8 mouse cellular contexts compared by ENCODE assay signal in the genomic region with DNA sequence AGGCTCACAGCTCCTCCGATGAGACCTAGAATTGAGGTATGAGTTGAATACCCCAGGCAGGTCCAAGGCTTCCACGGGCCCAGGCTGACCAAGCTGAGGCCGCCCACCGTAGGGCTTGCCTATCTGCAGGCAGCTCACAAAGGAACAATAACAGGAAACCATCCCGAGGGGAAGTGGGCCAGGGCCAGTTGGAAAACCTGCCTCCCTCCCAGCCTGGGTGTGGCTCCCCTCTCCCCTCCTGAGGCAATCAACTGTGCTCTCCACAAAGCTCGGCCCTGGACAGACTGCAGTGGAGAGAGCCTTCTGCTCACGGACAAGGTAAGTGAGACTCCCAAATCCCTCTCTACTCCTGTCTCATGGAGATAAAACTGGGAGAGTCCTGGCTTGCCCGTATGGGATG. TPM values are rescaled to one million over a fixed set of nuclear protein-coding genes. Genes with fewer than 3 reads are reported as not detected.
DNase-seq lines count a peak whose midpoint lies in the region; ATAC-seq and TF ChIP-seq lines count a peak whose summit lies in the region.

A gene (plus strand): TSS at position 211 of the 400 bp plus-strand sequence.

- no peaks in the 10 kb centered on the region for H3K27me3 ChIP-seq in spleen, adult 2 months (ENCODE audit: control insufficient read depth, insufficient read depth, low read length)
- no peaks in the 10 kb centered on the region for H3K27me3 ChIP-seq in kidney, adult 2 months (replicated peaks; ENCODE audit: control insufficient read depth, insufficient read depth, low read length)
- H3K27me3 ChIP-seq in liver, embryonic 13.5 days = no peaks in the 10 kb centered on the region

- 75% methylated on average over 8 of the region's 8 CpGs for WGBS in spleen, adult 2 months
- WGBS in kidney, adult 2 months = 47% methylated on average over 8 of the region's 8 CpGs
- WGBS in liver, embryonic 13.5 days (ENCODE audit: insufficient replicate concordance) = 24% methylated on average over 8 of the region's 8 CpGs
- 75% methylated on average over 8 of the region's 8 CpGs for WGBS in olfactory bulb, adult 2 months

- H3K4me3 ChIP-seq in spleen, adult 2 months (ENCODE audit: extremely low read depth, insufficient read depth, insufficient read length) = peak within 1 kb of the TSS; percentile 2; the same call in 1 of the 2 replicates
- H3K4me3 ChIP-seq in kidney, adult 2 months (ENCODE audit: insufficient read depth, low read depth, low read length) = peak within 1 kb of the TSS; percentile 49
- peak within 1 kb of the TSS; percentile 21 for H3K4me3 ChIP-seq in liver, embryonic 13.5 days (replicated peaks)
- H3K4me3 ChIP-seq in olfactory bulb, adult 2 months (ENCODE audit: insufficient read depth, low read depth, low read length) = peak within 1 kb of the TSS; percentile 21

- TF ChIP-seq CTCF in spleen, adult 2 months (IDR thresholded peaks at IDR 0.05; ENCODE audit: extremely low read depth, insufficient read depth, insufficient read length, insufficient replicate concordance) = no peak
- no peak for TF ChIP-seq CTCF in kidney, adult 2 months (conservative IDR thresholded peaks at IDR 0.05; ENCODE audit: insufficient read depth, insufficient read length, low read depth, low read length)
- TF ChIP-seq CTCF in olfactory bulb, adult 2 months (IDR thresholded peaks at IDR 0.05; ENCODE audit: insufficient read depth, low read depth, low read length) = no peak

- peak within 1 kb of the TSS; percentile 54 for H3K27ac ChIP-seq in spleen, adult 2 months (ENCODE audit: insufficient read depth, low read length)
- peak within 1 kb of the TSS; percentile 73 for H3K27ac ChIP-seq in kidney, adult 2 months (ENCODE audit: insufficient read depth, low read depth, low read length)
- no peak within 1 kb of the TSS for H3K27ac ChIP-seq in liver, embryonic 13.5 days
- H3K27ac ChIP-seq in olfactory bulb, adult 2 months (ENCODE audit: insufficient read depth, low read depth, low read length) = no peak within 1 kb of the TSS

- no peak within 1 kb of the TSS for H3K4me2 ChIP-seq in liver, embryonic 13.5 days

- no peaks in the 10 kb centered on the region for H3K9me3 ChIP-seq in liver, embryonic 13.5 days (replicated peaks)

- TF ChIP-seq POLR2A in spleen, adult 2 months (IDR thresholded peaks at IDR 0.05; ENCODE audit: low read depth, low read length) = no peak
- peak; percentile 33 for TF ChIP-seq POLR2A in kidney, adult 2 months (IDR thresholded peaks at IDR 0.05; ENCODE audit: low read depth, low read length)
- TF ChIP-seq POLR2A in olfactory bulb, adult 2 months (IDR thresholded peaks at IDR 0.05; ENCODE audit: insufficient read depth, low read depth, low read length) = no peak

- no peaks in the 10 kb centered on the region for H3K36me3 ChIP-seq in spleen, adult 2 months (ENCODE audit: control insufficient read depth, insufficient read depth, low read length)
- H3K36me3 ChIP-seq in kidney, adult 2 months (ENCODE audit: control insufficient read depth, insufficient read depth, low read length) = no peaks in the 10 kb centered on the region
- no peaks in the 10 kb centered on the region for H3K36me3 ChIP-seq in liver, embryonic 13.5 days

- H3K9ac ChIP-seq in liver, embryonic 13.5 days = peak within 1 kb of the TSS; percentile 33; the same call in 1 of the 2 replicates

- peak; percentile 27; the same call in 1 of the 2 replicates for ATAC-seq in liver, embryonic 13.5 days (ENCODE audit: low read depth)

- no peak for DNase-seq in spleen, adult 2 months (ENCODE audit: low read depth in 1 of 2, low spot score in 2 of 2)
- DNase-seq in spleen, adult 12 weeks (ENCODE audit: low spot score) = no peak
- peak; percentile 82 to 91 for DNase-seq in heart, adult 9 months (ENCODE audit: low spot score in 2 of 2)
- DNase-seq in kidney, adult 2 months = peak; percentile 86
- DNase-seq in liver, embryonic 13.5 days = no peak
- DNase-seq in adipocyte (ENCODE audit: low spot score) = no peak
- no peak for DNase-seq in cerebellum, postnatal 10 days

- H3K4me1 ChIP-seq in spleen, adult 2 months (ENCODE audit: control insufficient read depth, insufficient read depth, insufficient read length) = no peaks in the 10 kb centered on the region
- no peaks in the 10 kb centered on the region for H3K4me1 ChIP-seq in kidney, adult 2 months (ENCODE audit: control insufficient read depth, insufficient read depth, low read length)
- H3K4me1 ChIP-seq in liver, embryonic 13.5 days (replicated peaks) = peaks cover 30% of the 10 kb centered on the region
- H3K4me1 ChIP-seq in olfactory bulb, adult 2 months (ENCODE audit: control insufficient read depth, insufficient read depth, low read length) = no peaks in the 10 kb centered on the region

RNA-seq across cellular contexts. Expression of the gene that starts here (rescaled TPM):
- polyA plus RNA-seq in spleen, adult 2 months (2012; rRNA removed) = 23.3 and 23.4 TPM in 2 replicates
- polyA plus RNA-seq in kidney, adult 2 months (2012; rRNA removed) = 45.1 and 48.5 TPM in 2 replicates
- 6.0 and 8.0 TPM in 2 replicates for polyA plus RNA-seq in liver, embryonic 13.5 days (2015; fragmentation: Nextera tagmentation; extraction: Ambion mirVana)
- polyA plus RNA-seq in olfactory bulb, adult 2 months (2012; ENCODE audit: insufficient read depth, insufficient read length, low replicate concordance, missing spikeins) = not detected in 2 replicates

Comparison
In these comparisons a context has a peak if more than half of its experiments do, and no peak if none do; other contexts are left out.
1. DNase-seq: peak in heart, adult 9 months (2 of 2) and kidney, adult 2 months (single experiment); none in spleen, adult 2 months (0 of 2), spleen, adult 12 weeks (single experiment), liver, embryonic 13.5 days (single experiment), adipocyte (single experiment) and cerebellum, postnatal 10 days (0 of 2).
2. H3K27ac ChIP-seq: peak in spleen, adult 2 months (single experiment) and kidney, adult 2 months (single experiment); none in liver, embryonic 13.5 days (single experiment) and olfactory bulb, adult 2 months (single experiment).
3. Peak in every context shown above with its lines, with median percentiles within 50 percentile points of each other: H3K4me3 ChIP-seq.